Mouse (Mus musculus) gastrocnemius, postnatal 25 days (tissue): ENCODE measurements around the gene Gm48551. TPM values are rescaled to one million over a fixed set of nuclear protein-coding genes. Genes with fewer than 3 reads are reported as not detected.

Experiments
- DNase-seq: peaks from one replicate; pipeline ENCODE4 v3.0.0; 2022
- microRNA-seq, 2 experiments: library from miRNA; unstranded; fragments of <30 nt; microRNA quantifications; one replicate each; pipeline ENCODE4 v1.2.0; 2021; ENCODE audit warnings: borderline replicate concordance in 2 of 2
- total RNA-seq, 2 experiments: library from RNA; stranded (reverse); gene quantifications; 1 replicate in 1 of 2; 2 replicates in 1 of 2; pipeline ENCODE4 v1.2.3; 2021

The Gm48551 gene
- total RNA-seq, 2 experiments from 2014 or later, result 0.78 to 1.0 TPM

DNA sequence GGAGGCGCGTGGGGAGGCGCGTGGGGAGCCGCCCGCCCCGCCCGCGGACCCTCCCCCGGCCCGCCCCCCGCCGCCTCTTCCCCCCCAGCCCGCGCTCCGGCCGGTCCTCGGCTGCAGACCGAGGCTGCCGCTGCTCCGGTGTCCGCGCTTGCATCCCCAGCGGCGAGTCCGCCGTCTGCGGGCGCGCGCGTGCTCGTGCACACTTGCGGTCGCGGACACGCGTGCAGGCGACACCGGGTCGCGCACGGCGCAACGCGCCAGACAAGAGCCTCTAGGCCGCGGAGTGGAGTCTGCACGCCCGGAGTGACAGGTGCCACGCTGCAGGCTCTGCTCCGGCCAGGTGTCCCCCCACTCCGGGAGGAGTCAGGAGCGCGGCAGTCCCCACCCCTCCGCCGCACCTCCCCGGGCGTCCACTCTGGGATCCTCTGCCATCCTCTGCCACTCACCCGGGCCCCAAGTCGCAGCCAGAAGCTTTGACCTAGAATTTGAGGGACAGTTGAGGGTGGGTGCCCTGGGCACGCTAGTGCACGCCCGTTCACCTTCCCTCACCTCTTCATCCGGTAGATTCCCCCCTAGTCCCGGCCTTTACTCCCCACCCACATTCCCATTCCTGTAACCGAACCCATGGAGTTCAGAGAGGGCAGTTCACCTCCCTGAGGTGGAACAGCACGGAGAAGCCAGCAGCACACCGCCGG is 46.7 kb downstream of the Gm48551 start:
- DNase-seq, result peak; percentile 70

DNA sequence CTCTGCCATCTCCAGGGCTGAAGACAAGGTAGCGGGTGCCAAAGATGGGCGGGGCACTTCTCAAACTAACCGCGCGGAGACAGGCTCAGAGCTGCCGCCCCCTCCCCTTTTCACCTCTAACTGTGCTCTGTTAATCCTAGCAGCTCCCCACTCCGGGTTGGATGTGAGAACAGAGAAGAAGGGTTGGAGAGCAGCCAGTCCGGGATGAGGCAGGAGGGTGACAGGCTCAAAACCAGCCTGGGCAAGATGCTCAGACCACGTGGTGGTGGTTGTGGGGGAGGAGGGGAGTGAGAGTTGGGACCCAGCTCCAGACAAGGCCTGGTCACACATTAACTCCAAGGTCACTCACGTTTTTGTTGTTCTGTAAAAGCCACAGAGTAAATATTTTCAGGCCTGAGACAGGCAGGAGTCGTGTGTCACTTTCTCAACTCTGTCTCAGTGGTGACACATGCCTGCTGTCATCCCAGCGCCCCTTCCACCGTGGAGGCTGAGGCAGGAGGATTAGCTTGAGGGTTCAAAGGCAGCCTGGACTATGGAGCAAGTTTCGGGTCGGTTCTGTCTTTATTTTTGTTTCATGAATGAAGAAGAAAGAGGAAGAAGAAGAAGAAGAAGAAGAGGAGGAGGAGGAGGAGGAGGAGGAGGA is 47.4 kb downstream of the Gm48551 start:
- peak; percentile 45 for DNase-seq

DNA sequence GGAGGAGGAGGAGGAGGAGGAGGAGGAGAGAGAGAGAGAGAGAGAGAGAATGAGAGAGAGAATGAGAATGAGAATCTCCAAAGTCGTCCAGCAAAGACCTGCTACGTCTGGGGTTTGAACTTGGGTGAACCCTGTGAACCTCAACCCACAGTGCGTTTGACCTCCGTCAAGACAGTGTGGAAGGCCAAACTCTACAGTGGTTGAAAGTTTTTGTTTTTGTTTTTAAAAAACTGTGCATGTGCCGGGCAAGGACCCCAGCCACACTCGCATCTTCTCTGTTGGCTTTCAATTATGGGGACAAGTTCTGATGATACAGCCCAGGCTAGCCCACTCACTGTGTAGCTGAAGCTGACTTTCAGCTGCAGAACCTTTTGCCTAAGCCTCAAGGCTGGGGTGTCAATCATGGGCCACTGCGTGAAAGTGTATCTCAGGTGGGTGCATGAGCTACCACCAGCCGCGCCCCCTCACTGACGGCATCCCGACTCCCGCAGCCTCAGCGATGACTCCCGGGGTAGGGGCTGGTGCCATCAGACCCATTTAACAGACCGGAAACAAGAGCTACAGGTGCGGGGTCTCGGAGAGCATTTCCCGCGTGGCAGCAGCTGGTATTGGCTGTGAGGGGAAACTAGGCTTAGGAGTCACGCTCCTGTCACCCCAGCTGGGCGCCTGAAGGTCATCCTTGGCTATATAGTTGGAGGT is 48.1 kb downstream of the Gm48551 start:
- no peak for DNase-seq

DNA sequence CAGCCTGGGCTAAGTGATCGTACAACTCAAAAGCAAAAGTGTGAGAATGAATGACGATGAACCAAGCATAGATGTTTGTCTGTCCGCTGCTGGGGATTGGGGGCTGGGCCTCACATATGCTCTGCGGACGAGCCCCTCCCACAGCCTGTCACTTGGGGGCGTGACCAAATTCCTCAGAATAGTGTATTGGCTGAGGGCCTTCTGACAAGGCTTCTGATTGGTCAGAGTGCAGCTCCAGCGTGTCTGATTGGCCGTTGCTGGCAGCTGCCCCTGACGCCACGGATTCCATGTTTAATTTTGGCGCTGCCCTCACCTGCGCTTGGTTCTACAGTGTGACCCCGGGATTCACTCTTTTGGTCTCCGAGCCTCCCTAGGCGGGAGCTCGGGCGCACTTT is 48.6 kb downstream of the Gm48551 start:
- peak; percentile 93 for DNase-seq

DNA sequence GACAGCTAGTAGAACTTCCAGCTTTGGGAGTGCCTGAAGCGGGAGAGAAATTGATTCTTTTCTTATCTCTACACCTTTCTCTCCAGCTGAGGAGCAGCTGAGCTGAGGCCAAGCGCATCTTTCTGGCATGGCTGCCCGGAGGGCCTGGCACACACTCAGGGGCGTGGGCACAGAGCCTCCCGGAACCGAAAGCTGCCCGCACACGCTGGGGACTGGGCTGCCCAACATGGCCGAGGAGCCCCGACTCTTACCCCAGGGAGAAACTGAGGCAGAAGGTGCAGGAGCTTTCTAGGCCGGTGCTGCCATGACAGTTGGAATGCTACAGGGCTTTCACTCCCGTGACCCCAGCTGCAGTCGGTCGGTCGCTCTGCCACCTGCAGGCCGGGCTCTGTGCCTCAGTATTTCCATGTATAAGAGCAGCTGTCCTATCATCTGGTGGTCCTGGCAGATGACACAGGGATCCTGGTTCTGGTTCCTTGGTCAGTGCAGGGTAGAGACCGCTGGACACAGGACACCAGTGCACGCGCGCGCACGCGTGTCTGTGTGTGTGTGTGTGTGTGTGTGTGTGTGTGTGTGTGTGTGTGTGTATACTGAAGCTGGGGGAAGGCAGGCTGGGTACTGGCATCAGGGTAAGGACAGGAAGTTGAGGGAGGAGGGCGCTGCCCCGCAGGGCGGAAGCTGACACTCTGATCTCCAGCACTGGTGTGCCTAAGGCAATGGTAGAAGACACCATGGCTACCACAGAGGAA is 49.4 kb downstream of the Gm48551 start:
- DNase-seq, result peak; percentile 72

DNA sequence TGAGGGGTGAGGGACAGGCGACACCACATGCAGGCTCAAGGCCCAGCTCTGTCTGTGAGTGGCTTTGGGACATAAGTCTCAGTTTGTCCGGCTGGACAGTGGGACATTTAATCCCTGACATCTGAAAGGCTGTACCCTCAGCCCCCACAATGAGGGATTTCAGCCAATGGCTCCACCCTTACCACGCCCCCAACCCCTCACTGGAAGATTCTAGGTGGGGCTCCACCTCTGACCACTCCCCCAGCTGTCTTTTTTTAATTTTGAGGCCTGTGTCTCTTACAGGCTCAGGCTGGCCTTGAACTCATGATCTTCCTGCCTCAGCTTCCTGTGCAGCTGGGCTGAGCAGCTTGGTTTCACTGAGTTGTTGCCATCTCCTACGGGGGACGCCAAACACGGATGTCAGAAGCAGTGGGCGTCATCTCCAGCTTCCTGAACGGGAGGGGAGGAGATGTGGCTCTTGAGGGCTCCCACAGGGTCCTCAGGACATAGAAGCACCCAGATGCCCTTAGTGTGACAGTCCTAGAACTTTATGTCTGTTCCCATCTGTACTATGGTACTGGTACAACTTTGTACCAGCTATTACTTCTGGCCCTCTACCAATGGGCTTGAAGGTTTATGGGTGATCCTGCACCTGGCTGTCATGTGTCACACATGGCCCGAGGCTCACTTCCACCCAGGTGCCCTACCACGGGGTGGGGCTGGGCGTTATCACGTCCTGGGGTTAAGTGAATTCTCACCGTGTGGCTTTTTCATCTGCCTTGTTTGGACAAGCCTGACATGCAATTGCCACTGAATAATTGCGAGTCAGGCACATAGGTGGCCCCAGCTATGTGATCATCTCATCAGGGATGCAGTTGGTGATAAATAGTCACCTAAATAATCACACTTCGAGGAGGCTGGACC is 50.3 kb downstream of the Gm48551 start:
- DNase-seq, result no peak

DNA sequence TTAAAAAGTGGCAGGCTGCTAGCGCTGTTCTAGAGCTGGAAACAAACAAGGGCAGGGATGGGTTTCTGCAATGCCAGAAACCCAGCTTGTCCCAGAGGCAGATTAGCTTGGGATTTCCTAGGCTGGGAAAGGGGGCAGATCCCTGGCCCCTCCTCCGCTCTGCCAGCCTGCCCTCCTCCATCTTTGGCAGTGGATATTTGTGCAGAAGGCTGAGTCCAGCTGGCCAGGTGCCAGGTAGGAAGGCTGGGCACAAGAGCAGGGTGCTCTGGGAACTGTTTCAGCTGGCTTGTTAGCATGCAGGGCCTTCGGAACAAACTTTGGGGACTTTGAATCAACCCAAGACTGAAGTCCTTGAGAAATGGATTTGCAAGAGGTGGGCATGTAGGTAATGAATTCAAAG is 51.2 kb downstream of the Gm48551 start:
- DNase-seq, result peak; percentile 71

DNA sequence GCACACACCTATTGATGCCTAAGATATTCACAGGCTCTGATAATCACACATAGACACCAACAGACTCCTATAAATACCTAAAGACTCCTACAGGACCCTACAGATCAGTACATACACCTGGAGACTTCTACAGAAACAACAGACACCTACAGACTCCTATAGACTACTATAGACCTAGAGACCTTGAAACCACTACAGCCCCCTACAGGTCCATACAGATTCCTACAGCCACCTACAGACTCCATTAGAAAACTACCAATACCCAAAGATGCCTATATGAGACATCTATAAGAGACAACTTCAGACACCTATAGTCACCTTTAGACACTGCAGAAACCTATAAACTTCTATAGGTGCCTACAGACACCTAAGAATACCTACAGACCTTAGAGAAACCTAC is 56.8 kb downstream of the Gm48551 start:
- no peak for DNase-seq

Small RNAs within 50 kb of the gene (microRNA-seq; reads per million reads assigned to microRNA genes)
- gene Mir1191b (0.53 to 2.9 reads per million in 2 experiments), gene Mir6913 (0 to 0.79 reads per million in 2 experiments)

Other genes starting within 250 kb of the Gm48551 start
- 10 to 100 TPM; 21.4 to 22.3 TPM for gene Zbtb7a, start 249.2 kb upstream of the Gm48551 start, total RNA-seq
- gene Pias4, start 216.5 kb upstream of the Gm48551 start, total RNA-seq, result 10 to 100 TPM; 11.7 to 14.2 TPM
- 100 to 1,000 TPM; 838 to 862 TPM for gene Eef2, start 207.8 kb upstream of the Gm48551 start, total RNA-seq
- 10 to 100 TPM; 22.3 to 22.4 TPM for gene Dapk3, start 201.5 kb upstream of the Gm48551 start, total RNA-seq
- gene 4930442H23Rik, start 200.6 kb upstream of the Gm48551 start, total RNA-seq, result not detected
- gene Nmrk2, start 182.4 kb upstream of the Gm48551 start, total RNA-seq, result 10 to 100 TPM; 41.1 to 57.7 TPM
- not detected for gene Atcay, start 153.6 kb upstream of the Gm48551 start, total RNA-seq
- 1 to 10 TPM; 1.9 to 3.0 TPM for gene Zfr2, start 151.3 kb upstream of the Gm48551 start, total RNA-seq
- gene Matk, start 131.5 kb upstream of the Gm48551 start, total RNA-seq, result under 1 TPM; 0.13 to 0.23 TPM
- 10 to 100 TPM; 87.0 to 90.0 TPM for gene Mrpl54, start 117.5 kb upstream of the Gm48551 start, total RNA-seq
- 100 to 1,000 TPM; 102 to 106 TPM for gene Apba3, start 117.5 kb upstream of the Gm48551 start, total RNA-seq
- gene Tjp3, start 92.9 kb upstream of the Gm48551 start, total RNA-seq, result not detected
- gene Pip5k1c, start 91.5 kb upstream of the Gm48551 start, total RNA-seq, result 10 to 100 TPM; 20.3 to 20.6 TPM
- 1 to 10 TPM; 7.9 to 8.3 TPM for gene Cactin, start 63.4 kb upstream of the Gm48551 start, total RNA-seq
- gene Tbxa2r, start 55.7 kb upstream of the Gm48551 start, total RNA-seq, result under 1 TPM; 0.83 to 1.00 TPM
- 1 to 10 TPM; 1.0 to 1.3 TPM for gene Gipc3, start 41.2 kb upstream of the Gm48551 start, total RNA-seq
- gene Hmg20b, start 34.0 kb upstream of the Gm48551 start, total RNA-seq, result 10 to 100 TPM; 22.9 to 29.6 TPM
- 1 to 10 TPM; 2.3 to 2.9 TPM for gene Mfsd12, start 27.0 kb upstream of the Gm48551 start, total RNA-seq
- gene 4930404N11Rik, start 18.6 kb upstream of the Gm48551 start, total RNA-seq, result under 1 TPM; 0.48 to 0.49 TPM
- 10 to 100 TPM; 13.5 to 14.0 TPM for gene Fzr1, start 6.0 kb upstream of the Gm48551 start, total RNA-seq
- gene Dohh, start within 50 bp of the Gm48551 start, total RNA-seq, result 10 to 100 TPM; 41.1 to 41.2 TPM
- gene Gm48552, start 4.5 kb downstream of the Gm48551 start, total RNA-seq, result under 1 TPM in 1 of 2 experiments, not detected in 1; 0.59 TPM
- under 1 TPM in 1 of 2 experiments, not detected in 1; 0.67 TPM for gene Smim24, start 8.6 kb downstream of the Gm48551 start, total RNA-seq
- 100 to 1,000 TPM; 215 to 268 TPM for gene Nfic, start 71.2 kb downstream of the Gm48551 start, total RNA-seq
- gene Celf5, start 98.2 kb downstream of the Gm48551 start, total RNA-seq, result under 1 TPM in 1 of 2 experiments, not detected in 1; 0.24 TPM
- 10 to 100 TPM; 34.2 to 47.8 TPM for gene Ncln, start 111.9 kb downstream of the Gm48551 start, total RNA-seq
- gene S1pr4, start 115.7 kb downstream of the Gm48551 start, total RNA-seq, result under 1 TPM; 0.99 to 1.00 TPM
- under 1 TPM; 0.36 to 0.62 TPM for gene Gna15, start 139.8 kb downstream of the Gm48551 start, total RNA-seq
- gene Gna11, start 160.7 kb downstream of the Gm48551 start, total RNA-seq, result 10 to 100 TPM; 24.8 to 25.9 TPM
- 100 to 1,000 TPM; 845 to 891 TPM for gene Aes, start 175.0 kb downstream of the Gm48551 start, total RNA-seq
- gene Tle2, start 190.1 kb downstream of the Gm48551 start, total RNA-seq, result 1 to 10 TPM; 5.3 to 6.2 TPM
- gene Tle6, start 216.6 kb downstream of the Gm48551 start, total RNA-seq, result 1 to 10 TPM; 3.9 to 6.8 TPM
- 1 to 10 TPM; 1.8 to 2.5 TPM for gene BC025920, start 221.8 kb downstream of the Gm48551 start, total RNA-seq
- 1 to 10 TPM; 3.8 to 5.2 TPM for gene Sirt6, start 243.3 kb downstream of the Gm48551 start, total RNA-seq
- 1 to 10 TPM; 5.9 to 9.5 TPM for gene Ankrd24, start 244.1 kb downstream of the Gm48551 start, total RNA-seq